Mouse (Mus musculus): ENCODE results near the gene Ngef. TPM values are rescaled to one million over a fixed set of nuclear protein-coding genes. Genes with fewer than 3 reads are reported as not detected.

Gene Ngef
- polyA plus RNA-seq, 1 experiment from 2014 or later: 3.8 TPM

DNA sequence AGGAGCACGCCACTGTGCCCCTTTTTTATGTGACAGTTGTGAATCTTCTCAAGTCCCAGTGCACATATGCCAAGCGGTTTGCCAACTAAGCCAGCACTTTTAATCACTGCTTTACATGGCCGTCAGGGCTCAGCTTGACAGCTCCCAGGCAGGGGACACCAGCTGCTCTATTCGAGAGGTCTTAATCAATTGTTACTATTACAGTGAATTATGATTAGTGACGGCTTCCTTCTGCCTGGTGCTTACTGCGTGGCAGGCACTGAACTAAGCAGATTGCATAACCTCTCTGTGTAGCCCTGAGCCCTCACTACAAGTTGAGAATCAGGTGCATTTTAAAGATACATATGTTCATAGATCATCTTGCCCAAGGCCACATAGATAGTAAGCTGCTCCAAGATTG, 683 bp upstream of the Ngef start:
- peak; percentile 46 for DNase-seq (ENCODE audit: low spot score)
- no peak overlapping the region for H3K4me3 ChIP-seq (ENCODE audit: low read depth, low read length)
- no peaks in the 10 kb centered on the region for H3K9me3 ChIP-seq (ENCODE audit: low read length)
- peak overlapping the region; percentile 81 for H3K27ac ChIP-seq (ENCODE audit: low read length)
- H3K4me2 ChIP-seq (replicated peaks; ENCODE audit: low read depth, low read length): peak overlapping the region; percentile 20
- H3K4me1 ChIP-seq (ENCODE audit: insufficient read depth, low read depth, low read length): peaks cover 7% of the 10 kb centered on the region; the same call in 1 of the 2 replicates
- no peak for TF ChIP-seq EP300 (IDR thresholded peaks at IDR 0.05)
- TF ChIP-seq CTCF (IDR thresholded peaks at IDR 0.05): no peak
- H3K9ac ChIP-seq (replicated peaks; ENCODE audit: low read depth): no peak overlapping the region
- H3K36me3 ChIP-seq (ENCODE audit: insufficient read depth, low read length): no peaks in the 10 kb centered on the region
- 37% methylated on average over 6 of the region's 6 CpGs for WGBS
- H3K27me3 ChIP-seq (replicated peaks; ENCODE audit: insufficient read depth, low read length): no peaks in the 10 kb centered on the region
- peak; percentile 58 for ATAC-seq

DNA sequence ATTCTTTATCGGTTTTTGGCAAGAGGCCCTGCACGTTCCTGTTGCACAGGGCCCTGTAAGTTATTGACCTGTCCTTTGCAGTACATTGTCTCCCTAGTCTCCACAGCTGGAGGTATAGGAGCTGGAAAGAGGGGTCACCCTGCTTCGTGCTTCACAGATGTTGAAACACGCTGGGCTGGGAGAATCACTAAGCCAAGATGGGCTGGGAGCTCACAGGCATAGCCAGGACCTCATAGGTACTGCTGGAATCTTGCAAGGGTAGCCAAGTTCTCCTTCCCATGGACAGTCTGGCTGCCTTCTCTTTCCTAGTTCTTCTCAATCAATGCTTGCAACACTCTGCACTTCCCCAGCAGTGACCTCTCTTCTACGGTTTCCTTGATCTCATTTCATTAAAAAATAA, 409 bp downstream of the Ngef start:
- DNase-seq (ENCODE audit: low spot score) (no peak), ATAC-seq (no peak)
- TF ChIP-seq CTCF (IDR thresholded peaks at IDR 0.05): no peak
- TF ChIP-seq EP300 (IDR thresholded peaks at IDR 0.05): no peak
- H3K27me3 ChIP-seq (replicated peaks; ENCODE audit: insufficient read depth, low read length): no peaks in the 10 kb centered on the region
- H3K36me3 ChIP-seq (ENCODE audit: insufficient read depth, low read length): no peaks in the 10 kb centered on the region
- H3K4me1 ChIP-seq (ENCODE audit: insufficient read depth, low read depth, low read length): peaks cover 7% of the 10 kb centered on the region; the same call in 1 of the 2 replicates
- no peak overlapping the region for H3K9ac ChIP-seq (replicated peaks; ENCODE audit: low read depth)
- no peak overlapping the region for H3K4me3 ChIP-seq (ENCODE audit: low read depth, low read length)
- peak overlapping the region; percentile 20 for H3K4me2 ChIP-seq (replicated peaks; ENCODE audit: low read depth, low read length)
- H3K27ac ChIP-seq (ENCODE audit: low read length): peak overlapping the region; percentile 81
- WGBS: 38% methylated on average over 5 of the region's 5 CpGs
- no peaks in the 10 kb centered on the region for H3K9me3 ChIP-seq (ENCODE audit: low read length)

DNA sequence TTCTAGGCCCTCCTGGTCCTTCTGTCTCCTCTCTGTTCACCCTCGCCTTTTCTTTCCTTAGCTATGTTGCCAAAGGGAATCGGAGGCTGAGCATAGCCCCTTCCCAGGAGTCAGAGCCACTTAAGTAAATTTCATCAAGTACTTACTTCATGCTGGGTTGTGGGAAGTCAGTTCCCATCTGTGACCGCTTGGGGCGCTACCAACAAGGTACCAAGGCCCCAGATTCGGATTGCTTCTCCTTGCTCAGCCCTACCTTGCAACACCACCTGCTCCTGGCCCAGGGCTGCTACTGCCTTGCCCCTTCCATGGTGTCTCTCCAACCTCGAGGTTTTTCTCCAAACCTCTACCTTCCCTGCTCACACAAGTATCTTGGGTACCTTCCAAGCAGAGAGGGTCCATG, 5.3 kb downstream of the Ngef start:
- WGBS: 32% methylated on average over 6 of the region's 6 CpGs
- ATAC-seq (no peak), DNase-seq (ENCODE audit: low spot score) (no peak)

DNA sequence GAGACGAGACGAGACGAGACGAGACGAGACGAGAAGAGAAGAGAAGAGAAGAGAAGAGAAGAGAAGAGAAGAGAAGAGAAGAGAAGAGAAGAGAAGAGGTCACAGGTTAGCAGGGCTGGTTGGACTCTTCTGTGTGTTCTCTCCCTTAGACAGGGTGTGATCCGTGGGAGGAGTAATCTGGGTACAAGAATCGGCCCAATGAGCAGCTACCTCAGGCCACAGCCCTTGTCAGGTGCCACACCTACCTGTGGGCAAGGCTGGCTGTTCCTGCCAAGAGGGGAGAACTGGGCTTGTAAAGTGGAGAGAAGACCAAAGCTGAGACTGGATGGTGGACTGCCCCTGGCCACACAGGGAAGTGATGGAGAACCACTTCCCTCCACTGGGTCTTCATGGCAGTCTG, 7.9 kb downstream of the Ngef start:
- ATAC-seq: no peak

More for the DNA sequence above, 5.3 kb downstream of the Ngef start:
- H3K4me1 ChIP-seq (ENCODE audit: insufficient read depth, low read depth, low read length): no peaks in the 10 kb centered on the region; the same call in 1 of the 2 replicates
- H3K27me3 ChIP-seq (replicated peaks; ENCODE audit: insufficient read depth, low read length): no peaks in the 10 kb centered on the region
- no peaks in the 10 kb centered on the region for H3K9me3 ChIP-seq (ENCODE audit: low read length)
- no peak overlapping the region for H3K4me3 ChIP-seq (ENCODE audit: low read depth, low read length)
- no peak overlapping the region for H3K4me2 ChIP-seq (replicated peaks; ENCODE audit: low read depth, low read length)
- H3K36me3 ChIP-seq (ENCODE audit: insufficient read depth, low read length): no peaks in the 10 kb centered on the region
- H3K9ac ChIP-seq (replicated peaks; ENCODE audit: low read depth): no peak overlapping the region
- TF ChIP-seq CTCF (IDR thresholded peaks at IDR 0.05) (peak; percentile 67), EP300 (IDR thresholded peaks at IDR 0.05) (no peak)
- H3K27ac ChIP-seq (ENCODE audit: low read length): no peak overlapping the region

DNA sequence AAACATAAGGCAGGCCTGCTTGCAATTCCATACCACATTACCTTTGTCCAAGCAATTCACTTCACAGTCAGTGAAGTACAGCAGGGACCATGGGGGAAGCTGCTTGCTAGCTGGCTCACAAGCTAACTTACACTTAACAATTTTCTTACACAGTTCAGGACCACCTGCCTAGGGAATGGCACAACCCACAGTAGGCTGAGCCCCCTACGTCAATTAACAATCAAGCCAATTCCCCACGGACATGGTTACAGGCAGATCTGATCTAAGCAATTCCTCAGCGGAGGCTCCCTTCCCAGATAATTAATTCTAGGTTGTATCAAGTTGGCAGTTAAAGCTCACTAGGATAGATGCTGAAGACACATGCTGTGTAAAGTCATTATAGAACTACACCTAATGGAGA, 10.7 kb downstream of the Ngef start:
- no peaks in the 10 kb centered on the region for H3K9me3 ChIP-seq (ENCODE audit: low read length)
- DNase-seq (ENCODE audit: low spot score): no peak
- ATAC-seq: no peak
- TF ChIP-seq EP300 (IDR thresholded peaks at IDR 0.05): no peak
- 73% methylated on average over 3 of the region's 3 CpGs for WGBS
- H3K27ac ChIP-seq (ENCODE audit: low read length): no peak overlapping the region
- no peaks in the 10 kb centered on the region for H3K36me3 ChIP-seq (ENCODE audit: insufficient read depth, low read length)
- no peak overlapping the region for H3K4me3 ChIP-seq (ENCODE audit: low read depth, low read length)
- no peaks in the 10 kb centered on the region for H3K27me3 ChIP-seq (replicated peaks; ENCODE audit: insufficient read depth, low read length)
- no peak overlapping the region for H3K4me2 ChIP-seq (replicated peaks; ENCODE audit: low read depth, low read length)
- no peaks in the 10 kb centered on the region for H3K4me1 ChIP-seq (ENCODE audit: insufficient read depth, low read depth, low read length)
- H3K9ac ChIP-seq (replicated peaks; ENCODE audit: low read depth): no peak overlapping the region

More for the DNA sequence above, 7.9 kb downstream of the Ngef start:
- no peaks in the 10 kb centered on the region for H3K9me3 ChIP-seq (ENCODE audit: low read length)
- H3K9ac ChIP-seq (replicated peaks; ENCODE audit: low read depth): no peak overlapping the region
- no peaks in the 10 kb centered on the region for H3K27me3 ChIP-seq (replicated peaks; ENCODE audit: insufficient read depth, low read length)
- 82% methylated on average over 5 of the region's 8 CpGs for whole genome bisulfite sequencing
- H3K4me3 ChIP-seq (ENCODE audit: low read depth, low read length): no peak overlapping the region
- DNase-seq (ENCODE audit: low spot score): no peak
- no peak overlapping the region for H3K27ac ChIP-seq (ENCODE audit: low read length)
- TF ChIP-seq EP300 (IDR thresholded peaks at IDR 0.05) (no peak), CTCF (IDR thresholded peaks at IDR 0.05) (no peak)
- H3K4me2 ChIP-seq (replicated peaks; ENCODE audit: low read depth, low read length): no peak overlapping the region
- H3K36me3 ChIP-seq (ENCODE audit: insufficient read depth, low read length): no peaks in the 10 kb centered on the region
- no peaks in the 10 kb centered on the region for H3K4me1 ChIP-seq (ENCODE audit: insufficient read depth, low read depth, low read length)

DNA sequence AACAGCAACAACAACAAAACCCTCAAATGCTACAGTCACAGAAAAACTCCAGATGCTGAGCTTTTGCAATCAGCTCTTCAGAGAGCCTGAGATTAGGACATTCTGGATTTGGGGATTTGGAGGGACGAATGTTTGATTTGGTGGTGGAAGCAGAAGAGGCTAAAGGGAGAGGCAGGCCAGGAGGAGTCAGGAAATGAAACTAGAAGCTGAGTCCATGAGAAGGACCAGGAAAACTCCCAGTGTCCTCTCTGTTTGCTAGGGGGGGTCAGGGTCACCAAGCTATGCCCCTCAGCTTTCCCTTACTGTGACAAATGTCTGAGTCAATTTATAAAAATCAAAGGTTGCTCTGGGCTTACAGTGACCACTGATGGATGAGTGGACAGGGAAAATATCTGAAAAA, 20.1 kb downstream of the Ngef start:
- H3K4me3 ChIP-seq (ENCODE audit: low read depth, low read length): no peak overlapping the region
- no peaks in the 10 kb centered on the region for H3K4me1 ChIP-seq (ENCODE audit: insufficient read depth, low read depth, low read length)
- no peaks in the 10 kb centered on the region for H3K27me3 ChIP-seq (replicated peaks; ENCODE audit: insufficient read depth, low read length)
- no peak overlapping the region for H3K9ac ChIP-seq (replicated peaks; ENCODE audit: low read depth)
- WGBS: 45% methylated on average over 1 of the region's 1 CpGs
- no peak overlapping the region for H3K4me2 ChIP-seq (replicated peaks; ENCODE audit: low read depth, low read length)
- H3K36me3 ChIP-seq (ENCODE audit: insufficient read depth, low read length): no peaks in the 10 kb centered on the region
- H3K9me3 ChIP-seq (ENCODE audit: low read length): no peaks in the 10 kb centered on the region
- TF ChIP-seq EP300 (IDR thresholded peaks at IDR 0.05) (no peak), CTCF (IDR thresholded peaks at IDR 0.05) (no peak)
- ATAC-seq (no peak), DNase-seq (ENCODE audit: low spot score) (no peak)
- H3K27ac ChIP-seq (ENCODE audit: low read length): no peak overlapping the region

DNA sequence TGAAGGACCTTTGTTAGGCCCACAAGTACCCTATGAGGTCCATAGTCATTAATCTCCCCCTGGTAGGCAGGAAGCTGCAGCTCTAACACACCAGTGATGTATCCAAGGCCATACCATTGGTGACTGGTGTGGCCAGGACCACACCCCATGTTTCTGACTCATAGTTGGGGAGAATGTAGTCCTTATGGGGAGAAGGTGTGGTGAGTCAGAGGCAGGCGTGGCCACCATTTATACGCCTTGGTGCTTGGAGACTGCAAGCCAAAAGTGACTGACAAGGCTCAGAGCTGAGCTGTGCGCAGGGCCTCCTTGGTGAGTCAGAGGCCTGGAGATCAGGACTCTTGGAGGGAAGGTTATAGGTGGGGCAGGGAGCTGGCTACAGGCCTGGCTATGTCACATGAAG, 22.7 kb downstream of the Ngef start:
- H3K9me3 ChIP-seq (ENCODE audit: low read length): no peaks in the 10 kb centered on the region
- H3K27me3 ChIP-seq (replicated peaks; ENCODE audit: insufficient read depth, low read length): no peaks in the 10 kb centered on the region
- H3K27ac ChIP-seq (ENCODE audit: low read length): no peak overlapping the region
- H3K36me3 ChIP-seq (ENCODE audit: insufficient read depth, low read length): no peaks in the 10 kb centered on the region
- H3K4me2 ChIP-seq (replicated peaks; ENCODE audit: low read depth, low read length): no peak overlapping the region
- no peak overlapping the region for H3K9ac ChIP-seq (replicated peaks; ENCODE audit: low read depth)
- H3K4me1 ChIP-seq (ENCODE audit: insufficient read depth, low read depth, low read length): no peaks in the 10 kb centered on the region
- no peak overlapping the region for H3K4me3 ChIP-seq (ENCODE audit: low read depth, low read length)
- TF ChIP-seq EP300 (IDR thresholded peaks at IDR 0.05) (no peak), CTCF (IDR thresholded peaks at IDR 0.05) (no peak)
- WGBS: 75% methylated on average over 3 of the region's 3 CpGs
- ATAC-seq: peak; percentile 83
- DNase-seq (ENCODE audit: low spot score): peak; percentile 51
